Comparison of ENCODE assay signal across 15 mouse cellular contexts in genomic region chr2:76141136-76141535, GRCm38 (mm10).
"Had no signal": no experiment of that assay in that cellular context is flagged by ENCODE, and none has a peak within 500 bp of the region (broad histone marks: within the 10 kb centered on the region; RNA-seq: fewer than 3 reads in every experiment).

No protein-coding gene starts in this region.

- H3K9ac ChIP-seq: liver, postnatal 0 days; lung, embryonic 15.5 days; midbrain, embryonic 12.5 days; neural tube, embryonic 12.5 days; stomach, embryonic 15.5 days had no signal

- DNase-seq: liver, postnatal 0 days; lung, adult 2 months; lung, postnatal 10 days; lung, postnatal 4 days; midbrain, embryonic 14.5 days; right cerebral cortex, postnatal 14 days; thymus, adult 2 months; thymus, postnatal 25 days; thymus, postnatal 4 days had no signal

- H3K9me3 ChIP-seq: lung, embryonic 15.5 days; midbrain, embryonic 10.5 days; midbrain, embryonic 12.5 days; neural tube, embryonic 12.5 days; stomach, embryonic 15.5 days had no signal

- ATAC-seq: liver, postnatal 0 days had no signal

- H3K27ac ChIP-seq: lung, embryonic 15.5 days; midbrain, embryonic 10.5 days; midbrain, embryonic 12.5 days; neural tube, embryonic 12.5 days; stomach, embryonic 15.5 days; stomach, postnatal 0 days had no signal

- H3K36me3 ChIP-seq: lung, embryonic 15.5 days; midbrain, embryonic 10.5 days; midbrain, embryonic 12.5 days; neural tube, embryonic 12.5 days; stomach, embryonic 15.5 days had no signal

- H3K4me1 ChIP-seq: lung, embryonic 15.5 days; midbrain, embryonic 12.5 days; neural tube, embryonic 12.5 days; stomach, embryonic 15.5 days had no signal

- H3K4me3 ChIP-seq: lung, embryonic 15.5 days; midbrain, embryonic 10.5 days; midbrain, embryonic 12.5 days; neural tube, embryonic 12.5 days; stomach, embryonic 15.5 days had no signal

- H3K4me2 ChIP-seq: lung, embryonic 15.5 days; midbrain, embryonic 12.5 days; neural tube, embryonic 12.5 days; stomach, embryonic 15.5 days had no signal

- H3K27me3 ChIP-seq: lung, embryonic 15.5 days; midbrain, embryonic 12.5 days; neural tube, embryonic 12.5 days; stomach, embryonic 15.5 days had no signal
